Mouse (Mus musculus) G1E-ER4 (cell line): ENCODE results near the gene Tceal7. TPM values are rescaled to one million over a fixed set of nuclear protein-coding genes. Genes with fewer than 3 reads are reported as not detected.
"Not testable (repeated sequence)": the region's sequence is repeated elsewhere in the genome, so short reads cannot be mapped to it uniquely, and the experiment has no call there.

Source experiments
- GATA1 ChIP-seq: IDR thresholded peaks from one replicate; pipeline ENCODE4 v1.8.0; 2012; ENCODE audit warnings: low read length, inconsistent platforms
- polyA plus RNA-seq: library from polyadenylated mRNA; stranded (reverse); fragments of >175 nt; gene quantifications from 2 replicates; pipeline ENCODE4 v1.2.3, GENCODE M21; 2012

Tceal7 gene
- not detected in 2 replicates for polyA plus RNA-seq

DNA sequence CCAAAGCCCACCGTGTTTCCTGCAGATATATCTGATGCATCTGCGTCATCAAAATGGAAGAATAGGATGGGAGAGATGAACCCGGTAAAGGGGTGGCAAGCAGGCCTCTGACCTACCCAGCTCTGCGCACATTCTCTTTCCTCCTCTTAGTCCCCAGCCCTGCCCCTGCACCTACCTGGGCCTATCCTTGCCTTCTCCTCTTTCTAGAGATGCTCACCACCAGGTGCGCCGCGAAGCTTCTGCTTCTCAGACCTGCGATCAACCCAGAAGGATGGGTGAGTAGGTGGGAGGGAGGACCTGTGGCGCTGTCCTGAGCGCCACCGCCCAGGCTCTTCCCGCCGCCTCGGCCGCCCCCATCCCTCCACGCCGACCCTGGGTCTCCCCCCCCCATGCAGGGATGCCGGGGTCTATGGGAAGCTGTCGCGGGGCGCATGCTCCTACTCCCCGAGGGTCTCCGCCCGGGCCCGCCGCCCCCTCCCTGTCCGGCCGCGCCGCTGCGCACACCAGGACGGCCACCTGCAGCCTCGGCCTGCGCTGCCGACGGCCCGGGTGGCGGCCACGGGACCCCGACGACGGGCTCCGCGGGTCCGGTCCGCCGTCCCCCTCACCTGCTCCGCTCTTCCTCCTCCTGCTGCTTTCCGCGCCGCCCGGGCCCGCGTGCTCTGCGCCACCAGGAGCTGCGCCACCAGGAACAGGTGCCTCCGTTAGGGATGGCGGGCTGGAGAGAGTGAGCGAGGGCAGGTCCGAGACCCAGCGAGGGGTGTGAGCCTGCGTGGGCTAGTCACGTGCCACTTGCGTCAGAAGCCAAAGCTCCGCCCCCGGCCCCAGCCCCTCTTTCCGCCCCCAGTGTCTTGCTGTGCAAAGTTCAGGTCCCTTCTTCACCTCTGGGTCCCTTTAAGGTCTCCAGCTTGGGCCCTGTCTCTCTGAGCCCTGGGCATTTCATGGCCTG, at the start of gene Tceal7, which contains the start of gene Bex1:
Gene Tceal7 (plus strand): TSS at position 51 of the 949 bp plus-strand sequence.
Gene Bex1 (minus strand): TSS at position 785 of the 949 bp plus-strand sequence.
- not testable (repeated sequence) for TF ChIP-seq GATA1

DNA sequence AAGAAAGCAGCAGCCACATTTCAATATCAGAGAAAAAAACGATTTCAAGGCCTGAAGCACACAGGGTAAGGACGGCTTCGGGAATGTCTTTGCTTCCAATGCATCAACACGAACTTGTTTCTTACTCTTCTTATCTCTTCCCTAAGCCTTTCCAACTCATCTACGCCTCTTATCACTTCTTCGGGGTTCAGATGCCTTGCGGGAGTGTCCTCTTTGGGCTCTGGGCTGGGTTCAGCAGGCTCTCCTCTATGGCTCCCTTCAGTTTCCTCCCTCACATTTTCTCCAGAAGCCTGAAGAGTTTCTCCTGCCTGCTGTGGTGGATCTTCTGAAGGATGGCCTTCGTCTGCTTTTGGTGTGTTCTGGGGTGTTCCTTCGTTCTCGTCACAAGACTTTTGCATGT, 44.0 kb upstream of the Tceal7 start:
- no peak for TF ChIP-seq GATA1

DNA sequence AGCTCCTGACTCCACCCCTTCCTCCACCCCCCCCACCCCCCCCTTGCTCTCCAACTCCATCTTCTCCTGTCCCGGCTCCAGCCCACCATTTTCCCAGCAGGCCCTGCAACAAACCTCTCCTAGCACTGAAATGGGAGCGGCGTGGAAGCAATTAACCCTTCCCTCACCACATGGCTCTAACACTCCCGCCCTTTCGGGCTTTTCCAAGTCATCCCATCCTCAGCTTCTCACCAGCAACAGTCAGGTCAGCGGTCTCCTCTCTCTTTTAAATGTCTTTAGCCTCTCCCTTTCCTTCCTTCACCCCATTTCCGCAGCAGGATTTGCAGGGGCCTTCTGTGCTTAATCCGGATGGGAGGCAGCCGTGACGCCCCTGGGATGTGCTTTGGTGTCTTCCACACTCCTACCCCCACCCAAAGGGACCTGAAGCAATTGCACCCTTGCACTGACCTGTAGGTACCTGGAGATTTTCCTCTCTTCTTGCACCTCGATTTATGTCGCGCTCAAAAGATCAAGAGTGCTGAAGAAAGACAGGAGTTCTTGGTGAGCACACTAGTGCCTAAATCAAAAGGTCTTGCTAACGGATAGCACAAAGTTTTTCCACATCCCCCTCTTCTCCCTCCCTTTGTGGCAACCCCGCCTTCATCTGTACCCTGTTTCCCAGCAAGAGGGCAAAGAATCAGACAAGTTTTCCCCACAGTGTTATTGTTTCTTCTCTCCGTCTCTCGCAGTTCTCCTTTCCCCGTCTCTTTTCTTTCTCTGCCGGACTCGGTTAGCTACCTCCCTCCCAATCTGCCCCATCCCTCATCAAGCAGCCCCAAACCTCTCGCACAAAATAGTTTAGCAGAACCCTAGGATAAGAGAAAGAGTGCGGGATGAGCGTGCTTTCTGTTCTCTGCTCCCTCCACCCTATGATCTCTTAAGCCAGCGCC, 43.1 kb upstream of the Tceal7 start:
- TF ChIP-seq GATA1 = no peak

DNA sequence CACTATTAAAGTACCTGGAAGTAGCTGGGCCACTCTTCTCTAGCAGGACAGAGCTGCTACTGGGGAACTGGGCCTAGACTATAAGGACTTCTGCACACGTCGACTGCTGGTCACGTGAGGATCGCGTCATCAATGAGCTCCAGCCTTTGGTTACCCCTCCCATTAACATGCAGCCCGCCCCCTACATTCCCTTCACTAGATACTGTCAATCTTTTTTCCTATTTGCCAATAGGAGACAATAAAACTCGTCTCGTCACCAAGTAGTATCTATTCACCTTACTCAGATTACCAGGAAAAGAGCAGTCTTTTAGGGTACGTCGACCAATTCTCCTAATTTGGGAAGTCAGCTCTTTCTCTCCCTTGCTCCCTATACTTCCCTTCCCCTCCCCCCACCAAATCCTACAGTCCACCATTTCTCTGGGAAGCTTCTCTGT, 42.4 kb upstream of the Tceal7 start, which contains the start of gene Tceal8:
Gene Tceal8 (minus strand): TSS at position 225 of the 434 bp plus-strand sequence.
- TF ChIP-seq GATA1 = no peak

DNA sequence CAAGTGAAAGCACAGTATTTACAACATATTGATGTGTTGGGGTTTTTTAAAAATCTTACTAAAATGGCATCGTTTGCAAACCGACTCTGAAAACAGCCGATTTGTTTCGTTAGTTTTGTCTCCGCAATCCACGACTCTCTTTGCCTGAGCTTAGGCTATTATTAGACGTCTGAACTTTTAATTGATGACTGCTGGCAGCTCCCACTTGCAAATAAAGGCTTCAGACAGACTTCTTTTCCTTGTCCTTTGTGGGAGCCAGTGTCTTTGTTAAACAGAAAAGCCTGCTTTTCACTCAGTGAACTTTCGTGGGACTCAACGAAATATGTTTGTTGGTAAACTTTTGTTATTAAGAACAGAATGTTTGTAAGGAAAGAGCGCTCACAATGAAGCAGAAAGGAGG, 41.8 kb upstream of the Tceal7 start:
- TF ChIP-seq GATA1 = no peak

DNA sequence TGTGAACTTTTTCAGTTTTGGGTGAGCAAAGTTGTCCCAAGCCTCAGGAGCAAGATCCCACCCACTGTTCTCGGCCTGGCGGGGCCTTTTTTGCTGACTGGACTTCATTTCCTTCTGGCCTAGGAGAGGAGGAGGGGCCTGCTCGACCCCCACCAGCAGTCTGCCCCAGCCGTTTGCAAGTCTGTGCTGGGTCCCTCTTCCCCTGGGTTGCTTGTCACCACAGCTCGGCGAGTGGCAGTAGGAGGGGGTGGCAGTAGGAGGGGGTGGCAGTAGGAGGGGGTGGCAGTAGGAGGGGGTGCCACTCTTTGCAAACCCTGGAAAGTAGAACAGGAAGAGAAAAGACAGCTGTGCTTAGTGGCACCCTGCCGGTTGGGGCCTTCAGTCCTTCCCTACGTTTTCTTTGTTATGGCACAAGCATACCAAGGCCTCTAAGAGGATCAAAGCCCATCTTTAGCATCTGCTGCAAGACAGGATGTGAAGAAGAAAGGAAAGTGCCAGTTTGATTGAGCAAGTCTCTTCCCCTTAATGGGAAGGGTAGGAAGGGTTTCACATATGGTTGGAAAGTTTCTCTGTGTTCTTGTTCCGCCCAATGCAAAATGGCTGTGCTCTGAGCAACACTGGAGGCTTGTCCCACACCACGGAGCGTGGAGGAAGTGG, 33.6 kb upstream of the Tceal7 start:
- no peak for TF ChIP-seq GATA1

DNA sequence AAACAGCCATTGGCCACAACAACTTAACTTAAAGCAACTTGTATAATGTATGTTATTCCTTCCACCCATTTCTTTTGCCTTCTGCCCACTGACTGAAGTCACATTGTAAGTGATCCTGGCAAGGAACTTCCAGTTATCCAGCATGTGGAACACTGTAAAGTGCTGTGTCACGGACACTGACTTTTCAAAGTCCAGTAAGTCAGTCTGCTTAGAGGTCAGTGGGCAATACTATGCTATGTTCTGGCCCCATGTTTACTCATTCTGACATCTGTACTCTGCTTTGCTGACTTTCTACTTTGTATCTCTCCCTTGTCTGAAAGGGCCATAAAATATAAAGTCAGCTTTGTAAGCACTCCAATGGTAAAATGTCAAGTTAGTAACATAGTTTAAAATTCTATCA, 31.5 kb upstream of the Tceal7 start:
- no peak for TF ChIP-seq GATA1

DNA sequence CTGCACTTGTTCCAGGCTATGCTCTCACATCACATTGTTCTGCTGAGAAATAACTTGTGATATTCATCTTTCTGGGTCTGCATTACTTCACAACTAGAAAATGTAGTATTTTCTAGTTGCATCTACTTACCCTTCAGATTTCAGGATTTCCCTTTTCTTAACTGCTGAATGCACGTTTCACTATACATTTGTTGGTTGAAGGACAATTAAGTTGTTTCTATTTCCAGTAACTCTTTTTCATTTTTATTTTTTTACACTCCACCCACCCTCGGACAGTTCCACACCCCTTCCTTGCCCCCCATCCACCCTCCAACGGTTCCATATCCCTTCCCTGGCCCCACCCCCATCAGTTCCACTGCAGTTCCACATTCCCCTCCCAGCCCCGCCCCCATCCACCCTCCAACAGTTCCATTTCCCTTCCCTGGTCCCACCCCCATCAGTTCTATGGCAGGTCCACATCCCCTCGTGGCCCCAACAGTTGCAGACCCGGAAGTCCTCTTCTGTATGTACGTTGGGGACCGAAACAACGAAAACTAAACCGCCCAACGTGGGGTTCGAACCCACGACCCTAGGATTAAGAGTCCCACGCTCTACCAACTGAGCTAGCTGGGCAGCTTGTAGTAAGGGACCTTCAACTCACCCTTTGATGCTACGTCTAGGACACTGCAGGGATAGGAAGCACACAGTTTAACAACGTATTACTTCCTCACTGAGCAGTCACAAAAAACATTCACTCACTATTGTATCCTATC, 19.2 kb upstream of the Tceal7 start:
- TF ChIP-seq GATA1 = no peak

DNA sequence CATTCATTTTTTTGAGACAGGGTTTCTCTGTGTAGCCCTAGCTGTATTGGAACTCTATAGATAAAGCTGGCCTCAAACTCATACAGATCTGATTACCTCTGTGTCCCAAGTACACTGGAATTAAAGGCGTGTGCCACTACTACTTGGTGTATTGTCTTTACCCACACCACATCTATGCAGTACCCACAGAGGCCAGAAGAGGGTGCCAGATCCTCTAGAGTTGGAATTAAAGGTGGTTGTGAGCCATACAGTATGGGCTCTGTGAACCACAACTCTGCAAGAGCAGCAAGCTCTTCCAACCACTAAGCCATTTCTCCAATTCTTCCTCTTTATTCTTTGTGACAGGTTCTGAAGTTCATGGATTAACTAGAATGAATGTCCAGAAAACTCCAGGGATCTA, 17.7 kb upstream of the Tceal7 start:
- TF ChIP-seq GATA1 = no peak

DNA sequence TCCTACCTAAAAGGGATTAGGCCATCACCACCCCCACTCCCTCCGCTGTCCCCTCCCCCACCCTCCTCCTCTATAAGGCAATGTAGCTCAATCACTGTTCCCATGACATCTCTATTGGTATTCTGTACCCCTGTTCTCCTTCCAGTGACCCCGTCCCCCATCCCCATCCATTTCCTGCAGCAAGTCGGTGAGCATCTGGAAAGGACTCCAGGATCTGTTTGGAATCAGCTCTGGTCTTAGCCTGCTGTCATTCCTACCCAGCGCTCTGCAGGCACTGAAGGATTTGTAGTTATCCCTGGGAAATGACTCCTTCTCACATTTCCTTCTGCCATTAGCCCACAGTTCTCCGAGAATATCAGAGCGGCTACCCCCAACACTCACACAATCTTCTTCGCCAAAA, 11.3 kb upstream of the Tceal7 start:
- TF ChIP-seq GATA1 = no peak

DNA sequence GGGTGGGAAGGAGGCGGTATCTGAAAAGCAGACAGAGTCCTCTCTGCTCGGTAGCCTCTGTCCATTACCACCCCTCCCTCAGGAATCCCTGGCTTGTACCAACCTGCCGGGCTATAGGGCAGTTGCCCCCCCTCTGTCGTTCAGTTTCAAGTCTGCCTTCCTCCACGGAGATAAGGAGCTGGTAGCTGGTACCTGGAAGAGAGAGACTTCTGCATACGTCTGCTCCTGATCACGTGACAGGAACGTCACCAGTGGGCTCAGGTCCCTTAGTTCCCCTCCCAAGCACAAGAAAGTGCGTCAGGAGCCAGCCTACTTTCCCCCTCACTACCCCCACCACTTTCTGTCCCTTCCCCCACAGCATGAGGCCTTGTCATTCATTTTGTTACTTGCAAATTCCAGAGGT, 10.9 kb upstream of the Tceal7 start, which contains the start of gene Tceal5:
Gene Tceal5 (minus strand): TSS at position 213 of the 403 bp plus-strand sequence.
- no peak for TF ChIP-seq GATA1

DNA sequence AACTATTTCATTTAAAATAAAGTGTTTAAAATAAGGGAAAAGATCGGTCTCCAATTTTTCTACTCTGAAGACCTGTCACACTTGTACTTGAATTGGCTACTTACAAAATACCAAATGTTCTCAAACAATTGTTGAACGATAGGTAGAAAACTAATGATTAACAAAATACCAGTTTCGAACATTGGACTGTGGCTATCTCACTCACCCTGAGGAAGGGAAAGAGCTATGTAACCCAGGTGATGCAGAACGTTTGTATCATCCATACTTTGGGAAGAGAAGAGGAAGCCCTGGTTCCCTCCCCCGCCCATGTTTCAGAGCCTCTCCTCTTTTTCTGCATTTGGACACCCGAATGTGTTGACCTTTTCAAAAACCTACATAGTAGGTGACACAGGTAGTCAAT, 10.2 kb upstream of the Tceal7 start:
- no peak for TF ChIP-seq GATA1

DNA sequence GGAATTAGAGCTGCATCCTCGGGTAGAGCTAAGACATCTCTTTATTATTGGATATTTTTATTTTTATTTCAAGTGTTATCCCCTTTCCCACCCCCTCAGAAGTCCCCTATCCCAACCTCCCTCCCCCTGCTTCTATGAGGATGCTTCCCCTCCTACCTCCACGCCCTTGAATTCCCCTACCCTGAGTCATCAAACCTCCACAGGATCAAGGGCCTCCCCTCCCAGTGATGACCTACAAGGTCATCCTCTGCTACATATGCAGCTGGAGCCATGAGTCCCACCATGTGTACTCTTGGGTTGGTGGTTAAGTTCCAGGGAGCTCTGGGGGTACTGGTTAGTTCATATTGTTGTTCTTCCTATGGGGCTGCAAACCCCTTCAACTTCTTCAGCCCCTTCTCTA, 1.2 kb upstream of the Tceal7 start:
- no peak for TF ChIP-seq GATA1

DNA sequence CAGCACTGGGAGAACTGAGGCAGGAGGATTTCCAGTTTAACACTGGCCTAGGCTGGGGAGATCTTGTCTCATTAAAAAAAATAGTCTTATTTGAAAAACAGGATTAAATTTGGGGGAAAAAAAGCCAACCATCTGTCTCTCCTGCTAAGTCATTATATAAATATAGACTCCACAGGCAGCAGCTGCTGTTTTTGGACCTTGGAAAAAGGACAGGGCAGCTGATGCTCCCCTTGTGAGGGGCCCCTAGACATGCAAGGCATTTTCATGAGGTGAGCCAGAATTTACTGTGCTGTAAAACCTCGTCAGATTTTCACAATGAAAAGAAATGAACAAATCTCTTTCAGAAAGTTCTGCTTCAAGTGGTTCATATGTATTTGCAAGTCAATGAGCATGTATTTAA, 1.7 kb downstream of the Tceal7 start:
- TF ChIP-seq GATA1 = no peak
